Mouse (Mus musculus) midbrain, postnatal 0 days (tissue): Measurements from ENCODE around the gene C4b. TPM values are rescaled to one million over a fixed set of nuclear protein-coding genes. Genes with fewer than 3 reads are reported as not detected.
A peak's percentile ranks its signal among the peaks of the same experiment; 100 is the strongest.
"Not testable (repeated sequence)": the region's sequence is repeated elsewhere in the genome, so short reads cannot be mapped to it uniquely, and the experiment has no call there.

Experiments used
- ATAC-seq: fragments of 200-750 bp; cut with Nextera tagmentation; 2 replicates; pipeline ENCODE4 v1.8.0; 2017; ENCODE audit warnings: moderate number of reproducible peaks, mild to moderate bottlenecking, moderate TSS enrichment, moderate library complexity; ENCODE audit not compliant: low FRiP score
- DNase-seq: peaks from one replicate; pipeline ENCODE4 v3.0.0-alpha.2; 2015; ENCODE audit warnings: low spot score
- H3K27ac ChIP-seq: fragments of 300-500 bp; sonication (generic); 2 replicates; pipeline ENCODE4 v1.5.1; 2014; ENCODE audit warnings: low read depth, mild to moderate bottlenecking, low read length, mixed read lengths
- H3K27me3 ChIP-seq: fragments of 300-500 bp; sonication (generic); 2 replicates; pipeline ENCODE4 v1.6.1; 2014; ENCODE audit warnings: low read length, control low read depth, mixed read lengths; ENCODE audit not compliant: insufficient read depth
- H3K36me3 ChIP-seq: fragments of 300-500 bp; sonication (generic); 2 replicates; pipeline ENCODE4 v1.6.1; 2014; ENCODE audit warnings: low read length, control low read depth, mixed read lengths; ENCODE audit not compliant: insufficient read depth
- H3K4me1 ChIP-seq: fragments of 300-500 bp; sonication (generic); 2 replicates; pipeline ENCODE4 v1.6.1; 2014; ENCODE audit warnings: mild to moderate bottlenecking, control low read depth, antibody characterized with exemption, low read length, mixed read lengths; ENCODE audit not compliant: insufficient read depth
- H3K4me2 ChIP-seq: fragments of 300-500 bp; sonication (generic); 2 replicates; pipeline ENCODE4 v1.6.1; 2014; ENCODE audit warnings: low read depth, mild to moderate bottlenecking, low read length, mixed read lengths; ENCODE audit not compliant: poor library complexity, severe bottlenecking
- H3K4me3 ChIP-seq: fragments of 300-500 bp; sonication (generic); 2 replicates; pipeline ENCODE4 v1.5.1; 2014; ENCODE audit warnings: low read depth, mild to moderate bottlenecking, low read length, moderate library complexity
- H3K9ac ChIP-seq: fragments of 300-500 bp; sonication (generic); replicated peaks from 2 replicates; pipeline ENCODE4 v1.6.1; 2014; ENCODE audit warnings: mild to moderate bottlenecking, low read length, moderate library complexity, mixed read lengths; ENCODE audit not compliant: poor library complexity, severe bottlenecking
- H3K9me3 ChIP-seq: fragments of 300-500 bp; sonication (generic); 2 replicates; pipeline ENCODE4 v1.6.1; 2016; ENCODE audit warnings: low read length, control low read depth
- CTCF ChIP-seq: IDR thresholded peaks from 2 replicates; pipeline ENCODE4 v1.5.1; 2016; ENCODE audit warnings: antibody characterized with exemption, mild to moderate bottlenecking
- WGBS: fragments of 180-500 bp; shearing (Covaris S2); extraction: QIAGEN DNeasy Blood & Tissue Kit; methylation state at CpG from one replicate; pipeline ENCODE4 v1.1.7; 2014; 5-methylcytosine and 5-hydroxymethylcytosine counted together
- polyA plus RNA-seq: library from polyadenylated mRNA; unstranded; fragments of >200 nt; fragmentation: Nextera tagmentation; extraction: Ambion mirVana; gene quantifications from 2 replicates; pipeline ENCODE4 v1.2.1, GENCODE M21; 2015
- total RNA-seq: library from RNA; depleted of rRNA; stranded (reverse); fragments of >200 nt; gene quantifications from 2 replicates; pipeline ENCODE4 v1.2.3, GENCODE M21; 2014

C4b gene
- total and polyA plus RNA-seq, 2 experiments from 2014 or later: 0.67 to 1.5 TPM

DNA sequence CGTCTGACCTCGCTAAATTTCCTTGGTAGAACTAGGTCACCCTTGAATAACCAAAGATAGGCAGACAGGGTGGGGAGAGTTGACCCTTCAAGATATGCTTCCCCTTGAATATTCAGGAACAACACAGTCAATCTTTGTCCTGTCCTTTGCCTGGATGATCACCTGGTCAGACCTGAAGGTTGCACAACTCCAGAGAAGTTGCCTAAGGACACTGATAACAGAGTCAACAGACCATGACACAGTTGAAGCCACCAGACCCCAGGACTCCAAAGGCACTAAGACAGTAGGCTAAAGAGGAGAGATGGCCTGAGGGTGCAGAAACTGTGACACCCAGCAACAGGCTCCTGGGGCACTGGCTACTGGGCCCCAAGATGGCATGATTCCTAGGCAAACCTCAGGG, 15.8 kb downstream of the C4b start:
- Histone ChIP-seq H3K4me2 (no peak overlapping the region), H3K4me3 (no peak overlapping the region), H3K9ac (no peak overlapping the region), H3K9me3 (no peaks in the 10 kb centered on the region), H3K27ac (no peak overlapping the region), H3K4me1 (no peaks in the 10 kb centered on the region), H3K36me3 (no peaks in the 10 kb centered on the region), H3K27me3 (no peaks in the 10 kb centered on the region)
- 75% methylated on average over 2 of the region's 2 CpGs for WGBS
- ATAC-seq (no peak), DNase-seq (no peak)
- no peak for TF ChIP-seq CTCF

DNA sequence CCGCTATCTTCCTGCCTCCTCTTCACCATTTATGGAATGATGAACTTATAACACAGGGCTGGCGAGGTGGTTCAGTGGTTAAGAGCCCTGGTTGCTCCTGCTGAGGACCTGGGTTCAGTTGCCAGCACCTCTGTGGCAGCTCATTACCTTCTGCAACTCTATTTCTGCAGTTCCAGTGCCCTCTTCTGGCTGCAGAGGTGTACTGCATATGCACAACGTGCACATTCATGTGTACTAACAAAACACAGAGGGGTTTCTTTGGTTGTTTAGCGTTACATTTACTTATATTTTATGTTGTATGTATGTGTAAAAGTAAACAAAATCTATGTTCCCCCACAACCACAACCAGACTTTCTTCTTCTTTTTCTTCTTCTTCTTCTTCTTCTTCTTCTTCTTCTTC, 20.6 kb downstream of the C4b start:
- no peak overlapping the region for H3K9ac ChIP-seq
- no peaks in the 10 kb centered on the region for H3K36me3 ChIP-seq
- H3K4me2 ChIP-seq: no peak overlapping the region
- TF ChIP-seq CTCF: 0 out of 2 replicates have a peak, but pooled peaks have one; percentile 5
- H3K4me3 ChIP-seq: no peak overlapping the region
- WGBS: 72% methylated on average over 4 of the region's 4 CpGs
- ATAC-seq (no peak), DNase-seq (no peak)
- no peaks in the 10 kb centered on the region for H3K9me3 ChIP-seq
- no peak overlapping the region for H3K27ac ChIP-seq
- H3K27me3 ChIP-seq: no peaks in the 10 kb centered on the region
- H3K4me1 ChIP-seq: no peaks in the 10 kb centered on the region

DNA sequence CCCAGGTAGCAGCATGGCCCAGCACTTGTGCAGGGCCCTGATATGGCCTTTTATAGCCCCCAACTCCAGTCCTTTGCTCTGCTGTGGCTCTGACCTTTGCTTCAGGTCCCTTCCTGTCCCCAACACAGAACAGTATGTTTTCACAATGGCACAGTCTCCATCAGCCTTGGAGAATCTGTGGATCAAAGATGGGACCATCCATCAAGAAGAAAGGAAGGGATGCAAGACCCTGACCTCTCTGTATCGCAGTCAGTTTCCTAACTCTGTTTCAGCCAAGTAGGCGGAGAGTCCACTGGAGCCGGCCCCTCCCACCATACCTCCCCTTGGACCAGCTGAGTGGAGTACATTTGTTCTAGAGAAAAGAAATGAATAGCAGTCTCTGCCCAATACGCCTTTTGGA, 21.4 kb downstream of the C4b start:
- H3K36me3 ChIP-seq, H3K27me3 ChIP-seq, H3K4me1 ChIP-seq, H3K4me3 ChIP-seq, ATAC-seq, H3K27ac ChIP-seq, H3K9ac ChIP-seq, H3K4me2 ChIP-seq, H3K9me3 ChIP-seq, DNase-seq: not testable (repeated sequence)
- WGBS: 100% methylated on average over 1 of the region's 4 CpGs

DNA sequence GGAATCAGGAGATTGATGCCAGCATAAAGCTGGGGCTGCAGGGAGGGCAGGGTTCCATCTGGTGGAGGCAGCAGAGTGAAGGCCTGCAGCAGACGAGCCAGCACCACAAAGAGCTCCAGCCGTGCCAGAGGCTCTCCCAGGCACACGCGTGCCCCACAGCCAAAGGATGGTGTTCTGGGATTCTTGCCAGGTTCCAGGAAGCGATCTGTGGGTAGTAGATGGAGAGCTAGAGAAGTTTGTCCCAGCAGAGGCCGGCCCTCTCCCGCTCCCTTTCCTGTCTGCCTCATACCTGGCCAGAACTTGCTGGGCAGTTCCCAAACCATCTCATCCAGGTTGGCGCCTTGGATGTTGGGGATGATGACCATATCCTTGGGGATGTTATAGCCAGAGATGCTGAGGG, 23.8 kb downstream of the C4b start:
- ATAC-seq, H3K9me3 ChIP-seq, H3K4me3 ChIP-seq, H3K27ac ChIP-seq, H3K36me3 ChIP-seq, H3K9ac ChIP-seq, H3K27me3 ChIP-seq, H3K4me2 ChIP-seq, H3K4me1 ChIP-seq: not testable (repeated sequence)
- WGBS: 66% methylated on average over 6 of the region's 8 CpGs
- peak; percentile 6 for DNase-seq

DNA sequence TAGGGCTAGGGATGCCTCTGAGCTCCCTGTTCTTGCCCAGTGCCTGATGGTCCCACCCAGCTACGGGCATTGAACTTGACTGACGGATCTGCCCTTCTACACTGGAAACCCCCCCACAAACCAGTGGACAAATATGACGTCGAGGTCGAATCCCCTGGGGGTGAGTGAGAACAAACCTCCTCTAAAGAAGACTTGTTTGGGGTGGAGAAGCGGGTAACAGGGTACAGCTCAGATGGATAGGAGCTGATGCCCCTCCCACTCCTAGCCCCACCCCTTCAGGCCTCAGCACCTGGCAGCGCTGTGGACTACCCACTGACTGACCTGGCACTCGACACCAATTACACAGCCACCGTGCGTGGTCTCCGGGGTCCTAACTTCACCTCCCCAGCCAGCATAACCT, 26.3 kb downstream of the C4b start:
- H3K9ac ChIP-seq: no peak overlapping the region
- H3K4me2 ChIP-seq: no peak overlapping the region
- H3K4me3 ChIP-seq: no peak overlapping the region
- H3K27me3 ChIP-seq: no peaks in the 10 kb centered on the region
- no peaks in the 10 kb centered on the region for H3K36me3 ChIP-seq
- H3K27ac ChIP-seq: no peak overlapping the region
- no peaks in the 10 kb centered on the region for H3K9me3 ChIP-seq
- ATAC-seq (no peak), DNase-seq (no peak)
- TF ChIP-seq CTCF: no peak
- WGBS: 84% methylated on average over 11 of the region's 11 CpGs
- no peaks in the 10 kb centered on the region for H3K4me1 ChIP-seq

DNA sequence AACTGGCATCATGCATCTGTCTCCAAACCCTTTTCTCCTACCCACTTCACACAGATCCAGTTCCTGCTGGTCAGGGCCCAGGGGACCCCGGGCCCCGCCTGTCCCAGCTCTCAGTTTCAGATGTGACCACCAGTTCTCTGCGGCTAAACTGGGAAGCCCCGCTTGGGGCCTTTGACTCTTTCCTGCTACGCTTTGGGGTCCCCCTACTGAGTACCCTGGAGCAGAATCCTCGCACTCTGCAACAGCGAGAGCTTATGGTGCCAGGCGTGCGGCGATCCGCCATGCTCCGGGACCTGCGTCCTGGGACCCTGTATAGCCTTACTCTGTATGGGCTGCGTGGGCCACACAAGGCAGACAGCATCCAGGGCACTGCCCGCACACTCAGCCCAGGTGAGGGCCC, 27.4 kb downstream of the C4b start:
- Histone ChIP-seq H3K36me3 (no peaks in the 10 kb centered on the region), H3K4me2 (no peak overlapping the region), H3K27me3 (no peaks in the 10 kb centered on the region), H3K4me1 (no peaks in the 10 kb centered on the region), H3K9me3 (no peaks in the 10 kb centered on the region), H3K4me3 (no peak overlapping the region), H3K9ac (no peak overlapping the region), H3K27ac (no peak overlapping the region)
- DNase-seq: no peak
- no peak for TF ChIP-seq CTCF
- ATAC-seq: no peak
- 88% methylated on average over 15 of the region's 15 CpGs for WGBS

DNA sequence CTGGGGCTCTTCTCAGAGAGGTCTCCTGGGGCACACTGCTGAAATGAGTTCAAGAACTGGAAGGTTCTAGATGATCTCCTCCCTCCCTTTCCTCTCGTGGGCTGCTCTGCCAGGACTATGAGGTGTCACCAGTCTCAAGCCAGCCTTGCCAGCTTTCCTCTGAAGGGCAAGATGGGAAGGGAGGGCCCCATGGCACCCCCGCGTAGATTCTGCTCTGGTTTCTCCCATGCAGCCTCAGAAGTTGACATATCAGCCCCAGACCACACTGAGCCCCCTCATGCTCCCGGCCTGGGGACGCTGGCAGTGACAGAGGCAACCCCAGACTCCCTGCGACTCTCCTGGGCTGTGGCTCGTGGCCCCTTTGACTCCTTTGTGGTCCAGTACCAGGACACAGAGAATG, 28.2 kb downstream of the C4b start:
- not testable (repeated sequence) for DNase-seq, ATAC-seq, H3K27me3 ChIP-seq, H3K36me3 ChIP-seq, H3K27ac ChIP-seq, H3K9ac ChIP-seq, H3K4me3 ChIP-seq, H3K4me1 ChIP-seq, H3K9me3 ChIP-seq, H3K4me2 ChIP-seq
- WGBS: 77% methylated on average over 6 of the region's 7 CpGs

DNA sequence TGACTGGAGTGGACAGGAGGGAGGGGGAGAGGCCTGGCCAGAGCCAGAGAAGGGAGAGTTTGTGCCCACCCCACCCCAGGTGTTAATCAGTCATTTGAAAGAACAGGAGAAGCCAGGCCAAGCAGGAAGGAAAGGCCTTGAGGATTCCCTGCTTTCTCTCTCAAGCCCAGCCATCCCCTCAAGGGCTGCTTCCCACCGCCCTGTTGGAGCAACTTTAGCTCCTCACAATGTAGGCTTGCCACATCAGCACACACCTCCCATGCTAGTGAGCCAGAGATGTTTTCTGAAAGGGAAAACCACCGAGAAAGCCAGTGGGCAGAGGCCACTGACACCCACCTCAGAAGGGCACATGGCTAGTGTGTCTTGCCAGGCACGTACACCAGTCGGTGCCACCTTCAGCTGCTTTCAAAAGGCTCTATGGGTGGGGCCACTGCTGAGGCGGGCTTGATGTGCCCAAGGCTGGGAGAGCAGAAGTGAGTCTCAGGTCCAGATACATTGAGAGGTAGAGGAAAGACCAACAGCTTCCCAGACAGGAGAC, 28.7 kb downstream of the C4b start:
- H3K27me3 ChIP-seq, H3K9me3 ChIP-seq, ATAC-seq, H3K4me2 ChIP-seq, H3K27ac ChIP-seq, H3K36me3 ChIP-seq, H3K4me3 ChIP-seq, H3K4me1 ChIP-seq, H3K9ac ChIP-seq, DNase-seq: not testable (repeated sequence)
- 86% methylated on average over 5 of the region's 5 CpGs for WGBS

DNA sequence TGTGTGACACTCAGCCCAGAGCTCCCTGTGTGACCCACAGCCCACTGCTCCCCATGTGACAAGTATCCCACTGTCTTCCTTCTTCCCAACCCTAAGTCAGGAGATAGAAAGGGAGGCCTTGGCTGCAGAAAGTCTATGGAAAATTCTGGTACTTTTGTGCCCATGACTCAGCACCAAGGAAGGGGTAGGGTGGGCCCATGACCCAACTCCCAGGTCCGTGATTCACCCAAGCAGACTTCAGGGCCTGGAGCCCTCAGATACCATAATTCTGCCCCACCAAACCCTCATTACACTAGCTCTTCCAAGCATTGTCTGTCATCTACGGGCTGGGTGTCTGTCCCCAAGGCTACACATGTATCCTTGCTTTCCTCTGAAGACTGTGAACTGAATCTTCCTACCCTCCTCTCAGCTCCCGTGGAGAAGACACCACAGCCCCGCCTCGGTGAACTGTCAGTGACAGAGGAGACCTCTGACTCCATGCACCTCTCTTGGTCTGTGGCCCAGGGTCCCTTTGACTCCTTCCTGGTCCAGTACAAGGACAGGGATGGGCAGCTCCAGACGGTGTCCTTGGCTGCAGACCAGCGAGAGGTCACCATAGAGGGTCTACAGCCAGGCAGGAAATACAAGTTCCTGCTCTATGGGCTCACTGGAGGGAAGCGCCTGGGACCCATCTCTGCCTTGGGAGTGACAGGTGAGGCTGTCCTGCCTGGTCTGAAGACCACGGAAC, 29.3 kb downstream of the C4b start:
- DNase-seq, H3K4me1 ChIP-seq, H3K36me3 ChIP-seq, H3K9ac ChIP-seq, H3K27me3 ChIP-seq, ATAC-seq, H3K4me3 ChIP-seq, H3K27ac ChIP-seq, H3K9me3 ChIP-seq, H3K4me2 ChIP-seq: not testable (repeated sequence)
- WGBS: 79% methylated on average over 9 of the region's 9 CpGs
